Mouse (Mus musculus) heart, postnatal 36 days (tissue): ENCODE measurements at regions not wholly inside any gene's neighbourhood (a gene's known extent, or its start where the extent isn't known, plus 50 kb on each side); places are given as distances from the start of the nearest gene placed in this dataset.

Source experiments
- DNase-seq, 2 experiments: peaks; one replicate each; pipeline ENCODE4 v3.0.0; 2021 to 2022
- intact Hi-C: fragments of 180-260 bp; cut with DNase I; formaldehyde crosslinking; loops from one replicate; pipeline ENCODE4 v1.15.1; 2025

GRCm38 (mm10) chr13:54893651-54894050 lies 55.6 kb upstream of the Unc5a start:
- no peak for DNase-seq
- intact Hi-C loops, result no loop called here

GRCm38 (mm10) chr13:54895981-54896380 lies 53.2 kb upstream of the Unc5a start:
- no peak for DNase-seq
- intact Hi-C loops, result no loop called here
